Mouse (Mus musculus) liver, embryonic 14.5 days (tissue): Measurements from ENCODE around the gene Nfe2l2.

Experiments
- CTCF ChIP-seq: IDR thresholded peaks from 2 replicates; pipeline ENCODE4 v1.5.1; 2016; ENCODE audit warnings: antibody characterized with exemption, low read depth, control low read depth
- EP300 ChIP-seq: IDR thresholded peaks from 2 replicates; pipeline ENCODE4 v1.6.1; 2016; ENCODE audit warnings: antibody characterized with exemption, low read depth

DNA sequence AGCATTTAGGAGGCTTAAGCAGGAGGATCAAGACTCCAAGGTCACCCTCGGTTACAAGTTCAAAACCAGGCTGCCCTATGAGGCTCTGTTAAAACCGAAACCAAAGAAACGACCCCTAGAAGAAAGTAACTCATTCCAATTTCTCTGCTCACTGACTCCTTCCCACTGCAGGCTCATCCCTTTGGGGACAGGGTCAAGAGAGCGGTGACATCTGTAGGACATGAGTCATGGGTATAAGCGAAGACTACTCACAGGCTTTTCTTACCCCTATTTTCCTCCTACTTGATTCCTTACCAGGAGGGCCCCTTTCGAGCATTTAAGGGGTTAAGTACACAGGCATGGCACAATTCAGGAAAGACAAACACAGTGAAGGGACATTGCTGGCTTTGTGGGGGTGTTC, 60.5 kb downstream of the Nfe2l2 start:
- TF ChIP-seq EP300 (no peak), CTCF (no peak)
